Mouse (Mus musculus) CD8-positive naive resting alpha-beta T cell, adult 57 days (primary cell): Measurements from ENCODE around the gene Brinp3. TPM values are rescaled to one million over a fixed set of nuclear protein-coding genes. Genes with fewer than 3 reads are reported as not detected.

ENCODE experiments used
- total RNA-seq: library from RNA; stranded (reverse); gene quantifications from one replicate; pipeline ENCODE4 v1.2.4, GENCODE M21; 2023

Gene Brinp3
- total RNA-seq, result not detected

GRCm38 (mm10) chr1:146494681-146495331 lies at the start of gene Brinp3:
Gene Brinp3, plus strand, starts transcription at chr1:146494760.

